Mouse (Mus musculus) olfactory bulb, adult 2 months (tissue): Measurements from ENCODE around the gene Slu7.

Source experiments
- CTCF ChIP-seq: fragments of 200-500 bp; IDR thresholded peaks from 2 replicates; pipeline ENCODE4 v1.5.1; 2012; ENCODE audit warnings: low read depth, mild to moderate bottlenecking, low read length, moderate library complexity; ENCODE audit not compliant: insufficient read depth
- POLR2A ChIP-seq: fragments of 200-500 bp; IDR thresholded peaks from 2 replicates; pipeline ENCODE4 v1.6.1; 2012; ENCODE audit warnings: mild to moderate bottlenecking, low read depth, low read length, moderate library complexity; ENCODE audit not compliant: insufficient read depth

- TF ChIP-seq CTCF, result no peak
- TF ChIP-seq POLR2A, result no peak
These were observed 16.4 kb downstream of the Slu7 start for GRCm38 (mm10) chr11:43449916-43450315.
